Mouse (Mus musculus) heart, embryonic 12.5 days (tissue): ENCODE measurements around the gene Klk10. TPM values are rescaled to one million over a fixed set of nuclear protein-coding genes. Genes with fewer than 3 reads are reported as not detected.

ENCODE experiments used
- ATAC-seq: fragments of 200-750 bp; cut with Nextera tagmentation; 2 replicates; pipeline ENCODE4 v1.8.0; 2017; ENCODE audit warnings: moderate TSS enrichment, moderate library complexity; ENCODE audit not compliant: insufficient number of reproducible peaks, low FRiP score
- H3K27ac ChIP-seq: fragments of 300-500 bp; sonication (generic); 2 replicates; pipeline ENCODE4 v1.5.1; 2016; ENCODE audit warnings: mild to moderate bottlenecking, moderate library complexity; ENCODE audit not compliant: poor library complexity, severe bottlenecking
- H3K27me3 ChIP-seq: fragments of 300-500 bp; sonication (generic); replicated peaks from 2 replicates; pipeline ENCODE4 v1.6.1; 2016; ENCODE audit warnings: mild to moderate bottlenecking, moderate library complexity
- H3K36me3 ChIP-seq: fragments of 300-500 bp; sonication (generic); 2 replicates; pipeline ENCODE4 v1.6.1; 2016; ENCODE audit warnings: mild to moderate bottlenecking, moderate library complexity
- H3K4me1 ChIP-seq: fragments of 300-500 bp; sonication (generic); replicated peaks from 2 replicates; pipeline ENCODE4 v1.6.1; 2016; ENCODE audit warnings: mild to moderate bottlenecking
- H3K4me2 ChIP-seq: fragments of 300-500 bp; sonication (generic); 2 replicates; pipeline ENCODE4 v1.6.1; 2016; ENCODE audit warnings: mild to moderate bottlenecking, moderate library complexity
- H3K4me3 ChIP-seq: fragments of 300-500 bp; sonication (generic); 2 replicates; pipeline ENCODE4 v1.5.1; 2016; ENCODE audit warnings: mild to moderate bottlenecking
- H3K9ac ChIP-seq: fragments of 300-500 bp; sonication (generic); 2 replicates; pipeline ENCODE4 v1.6.1; 2016; ENCODE audit warnings: mild to moderate bottlenecking, moderate library complexity
- H3K9me3 ChIP-seq: fragments of 300-500 bp; sonication (generic); replicated peaks from 2 replicates; pipeline ENCODE4 v1.6.1; 2016; ENCODE audit warnings: mild to moderate bottlenecking, moderate library complexity
- WGBS: fragments of 180-500 bp; shearing (Covaris S2); methylation state at CpG from one replicate; pipeline ENCODE4 v1.1.7; 2016; 5-methylcytosine and 5-hydroxymethylcytosine counted together
- polyA plus RNA-seq: library from polyadenylated mRNA; unstranded; fragments of >200 nt; fragmentation: Nextera tagmentation; extraction: Ambion mirVana; gene quantifications from 2 replicates; pipeline ENCODE4 v1.2.1, GENCODE M21; 2016

The Klk10 gene
- polyA plus RNA-seq, 1 experiment from 2014 or later: not detected

DNA sequence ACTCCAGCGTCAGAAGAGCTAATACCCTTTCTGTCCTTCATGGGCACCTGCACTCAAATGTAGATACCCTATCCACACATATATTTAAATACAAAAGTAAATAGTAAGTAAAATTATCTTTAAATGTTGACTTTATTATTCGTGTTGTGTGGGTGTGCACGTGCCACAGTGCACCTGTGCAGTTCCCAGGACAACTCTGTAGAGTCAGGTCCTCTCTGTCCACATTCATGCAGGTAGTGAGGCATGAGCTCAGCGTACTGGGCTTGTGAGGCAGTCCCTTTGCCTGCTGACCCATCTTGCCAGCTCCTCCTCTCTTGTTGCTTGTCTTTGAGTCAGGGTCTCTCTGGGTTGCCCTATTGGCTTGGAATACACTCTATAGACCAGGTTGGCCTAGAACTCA, 46.9 kb downstream of the Klk10 start:
- H3K36me3 ChIP-seq: no peaks in the 10 kb centered on the region
- H3K4me2 ChIP-seq: no peak overlapping the region
- H3K27me3 ChIP-seq: no peaks in the 10 kb centered on the region; the same call in none of the 2 replicates
- no peaks in the 10 kb centered on the region for H3K4me1 ChIP-seq
- ATAC-seq: no peak
- no peak overlapping the region for H3K4me3 ChIP-seq
- H3K27ac ChIP-seq: no peak overlapping the region
- 76% methylated on average over 4 of the region's 4 CpGs for WGBS
- no peak overlapping the region for H3K9ac ChIP-seq
- H3K9me3 ChIP-seq: no peaks in the 10 kb centered on the region

- H3K27me3 ChIP-seq: no peaks in the 10 kb centered on the region; the same call in 1 of the 2 replicates
- no peak for ATAC-seq
These were observed 48.2 kb downstream of the Klk10 start for GRCm38 (mm10) chr7:43829006-43829405.

More at GRCm38 (mm10) chr7:43829006-43829405, 48.2 kb downstream of the Klk10 start:
- no peak overlapping the region for H3K9ac ChIP-seq
- no peak overlapping the region for H3K4me3 ChIP-seq
- no peak overlapping the region for H3K4me2 ChIP-seq
- no peaks in the 10 kb centered on the region for H3K9me3 ChIP-seq
- H3K4me1 ChIP-seq: no peaks in the 10 kb centered on the region
- 82% methylated on average over 8 of the region's 8 CpGs for WGBS
- H3K36me3 ChIP-seq: no peaks in the 10 kb centered on the region
- H3K27ac ChIP-seq: no peak overlapping the region

Other genes with a start within 250 kb of the Klk10 start
- 0.30 and 0.52 TPM in 2 replicates for gene Cd33, start 236.6 kb upstream of the Klk10 start, polyA plus RNA-seq
- 1.5 TPM in 2 replicates for gene Zfp658, start 218.8 kb upstream of the Klk10 start, polyA plus RNA-seq
- 8.5 and 8.6 TPM in 2 replicates for gene Zfp719, start 201.4 kb upstream of the Klk10 start, polyA plus RNA-seq
- not detected in 2 replicates for gene Zfp819, start 173.9 kb upstream of the Klk10 start, polyA plus RNA-seq
- not detected in 2 replicates for gene Ceacam18, start 146.3 kb upstream of the Klk10 start, polyA plus RNA-seq
- gene Siglece, start 120.9 kb upstream of the Klk10 start, polyA plus RNA-seq: 0.19 and 0.27 TPM in 2 replicates
- 7.0 TPM in 2 replicates for gene Ctu1, start 109.0 kb upstream of the Klk10 start, polyA plus RNA-seq
- gene Klk14, start 90.6 kb upstream of the Klk10 start, polyA plus RNA-seq: not detected in 2 replicates
- 0.13 and 0.24 TPM in 2 replicates for gene Klk13, start 68.5 kb upstream of the Klk10 start, polyA plus RNA-seq
- gene Klk12, start 12.1 kb upstream of the Klk10 start, polyA plus RNA-seq: not detected in 2 replicates
- not detected in 2 replicates for gene Klk11, start 6.4 kb upstream of the Klk10 start, polyA plus RNA-seq
- gene Klk9, start 10.9 kb downstream of the Klk10 start, polyA plus RNA-seq: not detected in 2 replicates
- 24.4 and 25.0 TPM in 2 replicates for gene Klk8, start 16.5 kb downstream of the Klk10 start, polyA plus RNA-seq
- 0.26 TPM in 1 of 2 replicates, not detected in the other for gene Klk7, start 30.3 kb downstream of the Klk10 start, polyA plus RNA-seq
- gene Klk6, start 43.5 kb downstream of the Klk10 start, polyA plus RNA-seq: not detected in 2 replicates
- not detected in 2 replicates for gene Klk5, start 60.9 kb downstream of the Klk10 start, polyA plus RNA-seq
- 0.18 TPM in 1 of 2 replicates, not detected in the other for gene Klk4, start 100.1 kb downstream of the Klk10 start, polyA plus RNA-seq
- not detected in 2 replicates for gene Klk15, start 152.7 kb downstream of the Klk10 start, polyA plus RNA-seq
- not detected in 2 replicates for gene Klk1b8, start 169.6 kb downstream of the Klk10 start, polyA plus RNA-seq
- gene Klk1b1, start 185.7 kb downstream of the Klk10 start, polyA plus RNA-seq: not detected in 2 replicates
- not detected in 2 replicates for gene Klk1b9, start 195.0 kb downstream of the Klk10 start, polyA plus RNA-seq
- not detected in 2 replicates for gene Klk1b11, start 214.8 kb downstream of the Klk10 start, polyA plus RNA-seq
- gene Klk1b26, start 231.1 kb downstream of the Klk10 start, polyA plus RNA-seq: not detected in 2 replicates